Mouse (Mus musculus) bone marrow, adult 2 months (tissue): Measurements from ENCODE around the gene Txndc11.

Source experiments
- CTCF ChIP-seq: fragments of 200-500 bp; IDR thresholded peaks from 2 replicates; pipeline ENCODE4 v1.5.1; 2011; ENCODE audit warnings: low read length, control low read depth; ENCODE audit not compliant: control insufficient read depth, insufficient read depth
- POLR2A ChIP-seq: fragments of 200-500 bp; IDR thresholded peaks from 2 replicates; pipeline ENCODE4 v1.6.1; 2011; ENCODE audit warnings: low read depth, mild to moderate bottlenecking, control low read depth, low read length, borderline replicate concordance; ENCODE audit not compliant: control insufficient read depth

- TF ChIP-seq CTCF, result no peak
- no peak for TF ChIP-seq POLR2A
Measured at GRCm38 (mm10) chr16:11031320-11031719, 103.1 kb downstream of the Txndc11 start.
